Mouse (Mus musculus): Measurements from ENCODE around the gene Phb. TPM values are rescaled to one million over a fixed set of nuclear protein-coding genes. Genes with fewer than 3 reads are reported as not detected.

Gene Phb
- polyA plus RNA-seq, 1 experiment from 2014 or later = 205 TPM

DNA sequence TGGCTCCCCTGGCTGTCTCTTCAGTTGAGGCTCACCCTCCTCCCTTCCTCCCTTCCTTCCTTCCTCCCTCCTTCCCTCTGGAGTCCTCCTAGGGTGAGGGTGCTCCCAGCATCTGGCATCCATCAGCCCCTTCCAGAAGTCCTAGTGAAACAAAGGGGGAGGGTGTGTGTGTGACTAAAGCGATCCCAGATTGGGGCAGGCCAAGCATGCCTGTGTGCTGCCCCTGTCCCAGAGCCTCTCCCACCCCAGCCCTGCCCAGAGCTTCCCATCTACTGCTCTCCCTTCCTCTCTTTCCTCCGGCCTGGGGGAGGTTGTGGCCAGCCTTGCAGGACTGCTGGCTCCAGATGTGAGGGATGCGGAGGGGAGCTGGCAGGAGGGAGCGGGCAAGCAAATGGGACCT is 35.5 kb upstream of the Phb start:
- Histone ChIP-seq H3K4me2 (ENCODE audit: low read depth, low read length, severe bottlenecking) (no peak overlapping the region), H3K9ac (ENCODE audit: low read length) (no peak overlapping the region), H3K9me3 (ENCODE audit: control insufficient read depth, low read length) (no peaks in the 10 kb centered on the region), H3K4me3 (ENCODE audit: low read depth, low read length) (no peak overlapping the region), H3K27me3 (ENCODE audit: control insufficient read depth, insufficient read depth, low read length) (peaks cover 2% of the 10 kb centered on the region; the same call in 1 of the 2 replicates), H3K36me3 (ENCODE audit: control insufficient read depth, insufficient read depth, low read length) (no peaks in the 10 kb centered on the region), H3K4me1 (replicated peaks; ENCODE audit: control insufficient read depth, insufficient read depth, low read length) (peaks cover 6% of the 10 kb centered on the region), H3K27ac (ENCODE audit: low read depth, low read length) (no peak overlapping the region)
- ATAC-seq (replicated peaks; ENCODE audit: low FRiP score) (no peak), DNase-seq (ENCODE audit: low spot score) (no peak)
- WGBS = 73% methylated on average over 4 of the region's 4 CpGs

- ATAC-seq (replicated peaks; ENCODE audit: low FRiP score) (no peak), DNase-seq (ENCODE audit: low spot score) (no peak)
- WGBS = 51% methylated on average over 6 of the region's 6 CpGs
- H3K4me1 ChIP-seq (replicated peaks; ENCODE audit: control insufficient read depth, insufficient read depth, low read length) = peaks cover 6% of the 10 kb centered on the region
- H3K4me2 ChIP-seq (ENCODE audit: low read depth, low read length, severe bottlenecking) = no peak overlapping the region
- H3K9me3 ChIP-seq (ENCODE audit: control insufficient read depth, low read length) = no peaks in the 10 kb centered on the region
- no peaks in the 10 kb centered on the region for H3K36me3 ChIP-seq (ENCODE audit: control insufficient read depth, insufficient read depth, low read length)
- H3K4me3 ChIP-seq (ENCODE audit: low read depth, low read length) = no peak overlapping the region
- no peak overlapping the region for H3K27ac ChIP-seq (ENCODE audit: low read depth, low read length)
- H3K27me3 ChIP-seq (ENCODE audit: control insufficient read depth, insufficient read depth, low read length) = peaks cover 2% of the 10 kb centered on the region; the same call in 1 of the 2 replicates
- H3K9ac ChIP-seq (ENCODE audit: low read length) = no peak overlapping the region
Observed at GRCm38 (mm10) chr11:95632474-95632873, 34.3 kb upstream of the Phb start.

- Histone ChIP-seq H3K9ac (ENCODE audit: low read length) (no peak overlapping the region), H3K4me3 (ENCODE audit: low read depth, low read length) (no peak overlapping the region), H3K27me3 (ENCODE audit: control insufficient read depth, insufficient read depth, low read length) (peaks cover 2% of the 10 kb centered on the region; the same call in 1 of the 2 replicates), H3K9me3 (ENCODE audit: control insufficient read depth, low read length) (no peaks in the 10 kb centered on the region), H3K4me1 (replicated peaks; ENCODE audit: control insufficient read depth, insufficient read depth, low read length) (peaks cover 6% of the 10 kb centered on the region), H3K36me3 (ENCODE audit: control insufficient read depth, insufficient read depth, low read length) (no peaks in the 10 kb centered on the region), H3K27ac (ENCODE audit: low read depth, low read length) (no peak overlapping the region), H3K4me2 (ENCODE audit: low read depth, low read length, severe bottlenecking) (no peak overlapping the region)
- DNase-seq (ENCODE audit: low spot score) (no peak), ATAC-seq (replicated peaks; ENCODE audit: low FRiP score) (0 out of 2 replicates have a peak, but pooled peaks have one; percentile 39)
- 53% methylated on average over 2 of the region's 2 CpGs for WGBS
Observed at GRCm38 (mm10) chr11:95633512-95634000, 33.2 kb upstream of the Phb start.

- ATAC-seq (replicated peaks; ENCODE audit: low FRiP score) (no peak), DNase-seq (ENCODE audit: low spot score) (no peak)
- Histone ChIP-seq H3K27me3 (ENCODE audit: control insufficient read depth, insufficient read depth, low read length) (peaks cover 2% of the 10 kb centered on the region; the same call in 1 of the 2 replicates), H3K4me2 (ENCODE audit: low read depth, low read length, severe bottlenecking) (no peak overlapping the region), H3K4me3 (ENCODE audit: low read depth, low read length) (no peak overlapping the region), H3K36me3 (ENCODE audit: control insufficient read depth, insufficient read depth, low read length) (no peaks in the 10 kb centered on the region), H3K27ac (ENCODE audit: low read depth, low read length) (no peak overlapping the region), H3K9me3 (ENCODE audit: control insufficient read depth, low read length) (no peaks in the 10 kb centered on the region), H3K4me1 (replicated peaks; ENCODE audit: control insufficient read depth, insufficient read depth, low read length) (peaks cover 6% of the 10 kb centered on the region), H3K9ac (ENCODE audit: low read length) (no peak overlapping the region)
- 37% methylated on average over 2 of the region's 2 CpGs for WGBS
Observed at GRCm38 (mm10) chr11:95635030-95635429, 31.7 kb upstream of the Phb start.

DNA sequence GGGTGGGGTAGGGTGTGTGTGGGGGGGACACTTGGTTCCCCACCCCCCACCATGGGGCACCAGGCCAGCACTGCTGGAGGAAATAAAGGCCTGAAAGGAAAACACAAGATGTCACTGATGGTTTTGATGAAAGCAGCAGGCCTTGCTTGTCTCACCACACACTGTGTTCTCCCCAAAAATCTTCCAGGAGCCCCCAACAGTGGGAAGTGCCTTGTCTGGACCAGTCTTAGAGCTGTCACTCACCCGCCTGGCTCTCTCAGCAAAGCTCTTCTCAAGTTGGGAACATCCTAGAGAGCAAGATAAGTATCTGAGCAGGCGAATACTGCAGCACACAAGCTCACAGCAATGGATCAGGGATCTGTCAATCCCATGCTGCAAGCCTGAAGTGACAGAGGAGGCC is 26.0 kb upstream of the Phb start:
- Histone ChIP-seq H3K36me3 (ENCODE audit: control insufficient read depth, insufficient read depth, low read length) (no peaks in the 10 kb centered on the region), H3K9ac (ENCODE audit: low read length) (no peak overlapping the region; the same call in 1 of the 2 replicates), H3K4me3 (ENCODE audit: low read depth, low read length) (no peak overlapping the region), H3K27ac (ENCODE audit: low read depth, low read length) (no peak overlapping the region), H3K4me2 (ENCODE audit: low read depth, low read length, severe bottlenecking) (no peak overlapping the region), H3K9me3 (ENCODE audit: control insufficient read depth, low read length) (no peaks in the 10 kb centered on the region), H3K27me3 (ENCODE audit: control insufficient read depth, insufficient read depth, low read length) (peaks cover 12% of the 10 kb centered on the region), H3K4me1 (replicated peaks; ENCODE audit: control insufficient read depth, insufficient read depth, low read length) (peaks cover 20% of the 10 kb centered on the region)
- no peak for DNase-seq (ENCODE audit: low spot score)
- ATAC-seq (replicated peaks; ENCODE audit: low FRiP score) = no peak
- WGBS = 44% methylated on average over 2 of the region's 2 CpGs

GRCm38 (mm10) chr11:95642534-95643280 is 24.1 kb upstream of the Phb start:
- Histone ChIP-seq H3K36me3 (ENCODE audit: control insufficient read depth, insufficient read depth, low read length) (no peaks in the 10 kb centered on the region), H3K4me2 (ENCODE audit: low read depth, low read length, severe bottlenecking) (no peak overlapping the region), H3K9me3 (ENCODE audit: control insufficient read depth, low read length) (no peaks in the 10 kb centered on the region), H3K27me3 (ENCODE audit: control insufficient read depth, insufficient read depth, low read length) (peaks cover 12% of the 10 kb centered on the region), H3K4me1 (replicated peaks; ENCODE audit: control insufficient read depth, insufficient read depth, low read length) (peaks cover 21% of the 10 kb centered on the region), H3K9ac (ENCODE audit: low read length) (no peak overlapping the region), H3K27ac (ENCODE audit: low read depth, low read length) (no peak overlapping the region), H3K4me3 (ENCODE audit: low read depth, low read length) (no peak overlapping the region)
- 38% methylated on average over 12 of the region's 12 CpGs for WGBS
- DNase-seq (ENCODE audit: low spot score) = peak; percentile 75
- ATAC-seq (replicated peaks; ENCODE audit: low FRiP score) = no peak; the same call in 1 of the 2 replicates

DNA sequence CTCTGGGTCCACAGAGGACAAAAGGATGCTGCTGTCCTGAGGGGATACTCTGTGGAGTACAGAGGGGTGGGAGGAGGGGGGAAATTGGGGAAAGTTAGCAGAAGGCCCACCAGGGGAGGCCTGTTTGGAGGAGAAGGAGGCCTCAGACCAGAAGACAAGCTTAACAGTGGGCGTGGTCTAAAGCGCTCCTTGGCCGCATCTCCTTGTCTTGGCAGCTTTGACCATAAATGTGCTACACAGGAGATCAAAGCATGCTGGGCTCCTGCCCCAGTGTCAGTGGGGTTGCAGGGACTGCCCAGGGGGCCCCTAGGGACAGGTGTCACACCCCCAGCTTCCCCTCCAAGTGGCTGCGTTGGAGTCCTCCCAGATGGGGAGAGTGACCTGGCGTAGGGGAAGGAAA is 22.9 kb upstream of the Phb start:
- H3K36me3 ChIP-seq (ENCODE audit: control insufficient read depth, insufficient read depth, low read length) = no peaks in the 10 kb centered on the region
- ATAC-seq (replicated peaks; ENCODE audit: low FRiP score) = no peak
- H3K4me2 ChIP-seq (ENCODE audit: low read depth, low read length, severe bottlenecking) = no peak overlapping the region
- WGBS = 56% methylated on average over 5 of the region's 5 CpGs
- H3K4me3 ChIP-seq (ENCODE audit: low read depth, low read length) = no peak overlapping the region
- H3K9me3 ChIP-seq (ENCODE audit: control insufficient read depth, low read length) = no peaks in the 10 kb centered on the region
- H3K4me1 ChIP-seq (replicated peaks; ENCODE audit: control insufficient read depth, insufficient read depth, low read length) = peaks cover 21% of the 10 kb centered on the region
- H3K27me3 ChIP-seq (ENCODE audit: control insufficient read depth, insufficient read depth, low read length) = peaks cover 12% of the 10 kb centered on the region
- H3K27ac ChIP-seq (ENCODE audit: low read depth, low read length) = no peak overlapping the region
- DNase-seq (ENCODE audit: low spot score) = no peak
- no peak overlapping the region for H3K9ac ChIP-seq (ENCODE audit: low read length)

DNA sequence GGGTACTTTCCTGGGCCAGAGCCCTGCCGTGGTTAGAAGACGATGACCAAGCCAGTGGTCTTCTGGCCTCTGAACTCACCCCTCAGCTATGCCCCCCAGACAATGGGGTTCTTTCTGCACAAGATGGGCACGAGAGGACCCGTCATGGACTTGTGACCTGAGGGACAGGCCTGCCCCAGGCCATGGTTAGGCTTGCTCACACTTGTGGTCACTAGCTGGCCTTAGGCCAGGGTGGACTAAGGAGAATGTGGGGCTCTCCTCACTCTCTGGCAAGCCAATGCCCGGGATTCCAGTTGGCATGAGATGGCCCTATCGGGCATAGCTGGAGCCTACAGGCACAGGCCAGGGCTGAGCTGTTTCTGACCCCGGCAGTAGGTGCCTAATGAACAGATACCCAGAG is 22.4 kb upstream of the Phb start:
- peaks cover 12% of the 10 kb centered on the region for H3K27me3 ChIP-seq (ENCODE audit: control insufficient read depth, insufficient read depth, low read length)
- H3K36me3 ChIP-seq (ENCODE audit: control insufficient read depth, insufficient read depth, low read length) = no peaks in the 10 kb centered on the region
- H3K27ac ChIP-seq (ENCODE audit: low read depth, low read length) = no peak overlapping the region
- peaks cover 21% of the 10 kb centered on the region for H3K4me1 ChIP-seq (replicated peaks; ENCODE audit: control insufficient read depth, insufficient read depth, low read length)
- no peak overlapping the region for H3K4me3 ChIP-seq (ENCODE audit: low read depth, low read length)
- no peak overlapping the region for H3K4me2 ChIP-seq (ENCODE audit: low read depth, low read length, severe bottlenecking)
- H3K9ac ChIP-seq (ENCODE audit: low read length) = no peak overlapping the region
- DNase-seq (ENCODE audit: low spot score) (no peak), ATAC-seq (replicated peaks; ENCODE audit: low FRiP score) (no peak)
- no peaks in the 10 kb centered on the region for H3K9me3 ChIP-seq (ENCODE audit: control insufficient read depth, low read length)
- 79% methylated on average over 7 of the region's 7 CpGs for WGBS

Measured in forebrain, embryonic 11.5 days (tissue).